Mouse (Mus musculus): ENCODE results near the gene Gm6268. TPM values are rescaled to one million over a fixed set of nuclear protein-coding genes. Genes with fewer than 3 reads are reported as not detected.
A peak's percentile ranks its signal among the peaks of the same experiment; 100 is the strongest.

The Gm6268 gene
- not detected for total RNA-seq (2022)

- no peak for DNase-seq (ENCODE audit: low spot score in 2 of 2)
Observed at GRCm38 (mm10) chrX:36400980-36401379, at the start of gene Gm6268. Gene Gm6268 (plus strand): TSS chrX:36401280.

GRCm38 (mm10) chrX:36352446-36352845, 48.6 kb upstream of the Gm6268 start:
- peak in 1 of 2 experiments; percentile 22 for DNase-seq (ENCODE audit: low spot score in 2 of 2)

GRCm38 (mm10) chrX:36385340-36385739, 15.7 kb upstream of the Gm6268 start:
- no peak for DNase-seq (ENCODE audit: low spot score in 2 of 2)

GRCm38 (mm10) chrX:36389971-36390370, 11.1 kb upstream of the Gm6268 start:
- DNase-seq (ENCODE audit: low spot score in 2 of 2) = peak; percentile 77 to 81

- no peak for DNase-seq (ENCODE audit: low spot score in 2 of 2)
Observed at GRCm38 (mm10) chrX:36390503-36390902, 10.6 kb upstream of the Gm6268 start.

GRCm38 (mm10) chrX:36392672-36393071, 8.4 kb upstream of the Gm6268 start:
- peak in 1 of 2 experiments; percentile 17 for DNase-seq (ENCODE audit: low spot score in 2 of 2)

- no peak for DNase-seq (ENCODE audit: low spot score in 2 of 2)
Observed at GRCm38 (mm10) chrX:36393279-36393678, 7.8 kb upstream of the Gm6268 start.

- no peak for DNase-seq (ENCODE audit: low spot score in 2 of 2)
Observed at GRCm38 (mm10) chrX:36402316-36402715, 1.2 kb downstream of the Gm6268 start.

- DNase-seq (ENCODE audit: low spot score in 2 of 2) = peak in 1 of 2 experiments; percentile 10
Observed at GRCm38 (mm10) chrX:36419153-36419552, 18.1 kb downstream of the Gm6268 start.

GRCm38 (mm10) chrX:36434993-36435392, 33.9 kb downstream of the Gm6268 start:
- DNase-seq (ENCODE audit: low spot score in 2 of 2) = peak in 1 of 2 experiments; percentile 6

GRCm38 (mm10) chrX:36437932-36438331, 36.9 kb downstream of the Gm6268 start:
- DNase-seq (ENCODE audit: low spot score in 2 of 2) = no peak

Small RNA genes within 50 kb of the gene (microRNA-seq; reads per million reads assigned to microRNA genes)
- gene Gm44485 = 0 reads per million in 2 experiments

Other genes with a start within 250 kb of the Gm6268 start
- gene Zcchc12, start 205.4 kb upstream of the Gm6268 start, total RNA-seq (2022) = 10 to 100 TPM; 47.1 to 54.1 (median 48.1) TPM
- 10 to 100 TPM; 24.1 to 26.3 (median 25.1) TPM for gene Lonrf3, start 72.9 kb upstream of the Gm6268 start, total RNA-seq (2022)
- 1 to 10 TPM in 2 of 4 experiments, under 1 TPM in 1, not detected in 1; 0.50 to 2.0 (median 1.5) TPM for gene Gm14569, start 90.5 kb downstream of the Gm6268 start, total RNA-seq (2022)
- gene Pgrmc1, start 196.9 kb downstream of the Gm6268 start, total RNA-seq (2022) = 100 to 1,000 TPM; 261 to 289 (median 281) TPM
- 10 to 100 TPM in 1 of 4 experiments, 1 to 10 TPM in 3; 9.4 to 11.0 (median 9.7) TPM for gene Akap17b, start 244.1 kb downstream of the Gm6268 start, total RNA-seq (2022)